Mouse (Mus musculus): ENCODE measurements around the gene Tbkbp1.

DNA sequence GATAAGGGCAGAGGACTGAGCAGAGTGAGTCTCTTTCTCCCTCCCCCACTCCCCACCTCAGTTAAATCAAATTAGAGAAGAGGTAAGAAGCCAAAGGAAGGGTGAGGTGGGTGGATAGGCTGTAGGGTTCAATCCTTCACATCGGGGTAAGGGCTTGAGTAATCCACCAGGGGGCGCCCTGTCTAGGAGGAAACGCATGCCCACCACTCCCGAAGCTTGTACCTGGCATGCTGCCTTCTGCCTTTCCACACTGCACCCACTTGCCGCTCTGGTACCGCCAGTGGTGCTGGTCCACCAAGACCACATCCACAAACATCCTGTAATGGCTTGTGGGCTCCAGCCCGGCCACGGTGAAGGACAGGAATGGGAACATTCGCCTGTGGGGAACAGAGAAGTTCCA is 49.6 kb downstream of the Tbkbp1 start:
- TF ChIP-seq POLR2A (IDR thresholded peaks at IDR 0.05; ENCODE audit: low read depth, low read length): no peak
- TF ChIP-seq CTCF (conservative IDR thresholded peaks at IDR 0.05; ENCODE audit: insufficient read depth, insufficient read length, low read depth, low read length): peak; percentile 76
